Mouse (Mus musculus) urinary bladder, postnatal 36 days (tissue): ENCODE data around the gene Fbxw22.
"Not testable (repeated sequence)": the region's sequence is repeated elsewhere in the genome, so short reads cannot be mapped to it uniquely, and the experiment has no call there.

Experiments
- DNase-seq, 2 experiments: peaks; one replicate each; pipeline ENCODE4 v3.0.0; 2022; ENCODE audit warnings: low spot score in 2 of 2, mixed read lengths in 1 of 2

The Fbxw22 gene

DNA sequence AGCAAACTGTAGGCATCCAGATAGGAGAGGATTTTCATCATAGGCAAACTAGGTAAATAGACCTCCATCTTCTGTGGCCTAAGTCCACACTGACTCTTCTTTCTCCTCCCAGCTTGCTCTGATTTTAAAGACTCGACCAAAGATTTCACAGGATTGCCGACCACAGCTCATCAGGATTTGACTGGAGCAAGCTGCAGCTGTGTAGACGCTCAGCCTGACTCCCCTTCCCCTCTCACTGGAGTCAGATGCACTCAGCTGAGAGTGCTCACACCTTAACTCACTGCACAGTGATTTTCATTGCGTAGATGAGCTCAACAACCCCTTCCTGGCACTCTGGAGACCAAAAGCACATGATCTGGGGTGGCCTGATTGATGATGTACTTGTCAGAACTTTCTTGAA is at the start of gene Fbxw22:
TSS of gene Fbxw22 (minus strand) at position 101 of the 400 bp plus-strand sequence.
- DNase-seq, result not testable (repeated sequence)

DNA sequence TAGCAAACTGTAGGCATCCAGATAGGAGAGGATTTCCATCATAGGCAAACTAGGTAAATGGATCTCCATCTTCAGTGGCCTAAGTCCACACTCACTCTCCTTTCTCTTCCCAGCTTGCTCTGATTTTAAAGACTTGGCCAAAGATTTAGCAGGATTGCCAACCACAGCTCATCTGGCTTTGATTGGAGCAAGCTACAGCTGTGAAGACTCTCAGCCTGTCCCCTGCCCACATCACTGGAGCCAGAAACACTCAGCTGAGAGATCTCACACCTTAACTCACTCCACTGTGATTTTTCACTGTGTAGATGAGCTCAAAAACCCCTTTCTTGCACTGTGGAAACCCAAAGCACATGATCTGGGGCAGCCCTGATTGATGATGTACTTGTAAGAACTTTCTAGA is 44.9 kb upstream of the Fbxw22 start, which contains the start of gene Fbxw16:
TSS of gene Fbxw16 (minus strand) at position 101 of the 400 bp plus-strand sequence.
- no peak for DNase-seq

DNA sequence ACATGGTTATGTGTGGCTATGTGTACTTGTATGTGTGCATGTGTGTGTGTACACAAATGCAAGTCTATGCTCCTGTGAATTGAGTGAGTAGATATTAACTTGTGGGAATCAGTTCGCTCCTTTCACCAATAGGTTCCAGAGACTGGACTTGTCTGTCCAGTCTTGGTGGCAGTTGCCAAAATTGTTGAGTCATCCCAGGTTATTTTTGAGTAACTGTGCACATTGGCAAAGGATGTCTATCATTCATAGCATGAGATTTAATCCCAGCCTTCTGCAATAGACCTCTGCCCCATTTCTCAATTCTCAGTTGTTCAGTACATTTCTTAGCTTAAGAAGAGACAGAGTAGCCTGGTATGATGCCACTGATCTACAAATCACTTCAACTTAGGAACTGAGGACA is 28.9 kb upstream of the Fbxw22 start:
- DNase-seq, result peak; percentile 2 to 34

DNA sequence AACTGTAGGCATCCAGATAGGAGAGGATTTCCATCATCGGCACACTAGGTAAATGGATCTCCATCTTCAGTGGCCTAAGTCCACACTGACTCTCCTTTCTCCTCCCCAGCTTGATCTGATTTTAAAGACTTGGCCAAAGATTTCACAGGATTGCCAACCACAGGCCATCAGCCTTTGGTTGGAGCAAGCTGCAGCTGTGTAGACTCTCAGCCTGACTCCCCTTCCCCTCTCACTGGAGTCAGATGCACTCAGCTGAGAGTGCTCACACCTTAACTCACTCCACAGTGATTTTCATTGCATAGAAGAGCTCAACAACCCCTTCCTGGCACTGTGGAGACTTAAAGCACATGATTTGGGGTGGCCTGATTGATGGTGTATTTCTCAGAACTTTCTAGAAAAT is 64.5 kb downstream of the Fbxw22 start, which contains the start of gene Fbxw28:
TSS of gene Fbxw28 (minus strand) at position 101 of the 400 bp plus-strand sequence.
- DNase-seq, result not testable (repeated sequence)
